ENCODE assay signal across 8 mouse cellular contexts in genomic region chr13:54282149-54282860, GRCm38 (mm10).
DNase-seq lines count a peak whose midpoint lies in the region; ATAC-seq and TF ChIP-seq lines count a peak whose summit lies in the region.

No protein-coding gene starts in this region.

- no peak overlapping the region for H3K27ac ChIP-seq in heart, embryonic 10.5 days
- H3K27ac ChIP-seq in heart, adult 2 months: no peak overlapping the region
- peak overlapping the region; percentile 68 for H3K27ac ChIP-seq in forebrain, embryonic 10.5 days
- no peak overlapping the region for H3K27ac ChIP-seq in limb, embryonic 15.5 days

- no peaks in the 10 kb centered on the region for H3K79me2 ChIP-seq in heart, adult 2 months (replicated peaks; ENCODE audit: control insufficient read depth, insufficient read depth, low read length)

- no peak for TF ChIP-seq CTCF in heart, adult 2 months (IDR thresholded peaks at IDR 0.05)

- H3K27me3 ChIP-seq in heart, embryonic 10.5 days (ENCODE audit: insufficient read depth, poor library complexity, severe bottlenecking): peaks cover 38% of the 10 kb centered on the region
- H3K27me3 ChIP-seq in heart, adult 2 months (ENCODE audit: control insufficient read depth, insufficient read depth, low read length): no peaks in the 10 kb centered on the region
- peaks cover 43% of the 10 kb centered on the region for H3K27me3 ChIP-seq in forebrain, embryonic 10.5 days (ENCODE audit: poor library complexity, severe bottlenecking)
- peaks cover 12% of the 10 kb centered on the region; the same call in 1 of the 2 replicates for H3K27me3 ChIP-seq in limb, embryonic 15.5 days

- H3K9me3 ChIP-seq in heart, embryonic 10.5 days: no peaks in the 10 kb centered on the region
- H3K9me3 ChIP-seq in forebrain, embryonic 10.5 days: no peaks in the 10 kb centered on the region; the same call in 1 of the 2 replicates
- H3K9me3 ChIP-seq in limb, embryonic 15.5 days: no peaks in the 10 kb centered on the region

- no peak for DNase-seq in heart, embryonic 10.5 days (ENCODE audit: low spot score)
- no peak for DNase-seq in heart, adult 2 months
- DNase-seq in MN1 (ENCODE audit: low spot score): peak; percentile 18
- DNase-seq in forebrain, embryonic 10.5 days (ENCODE audit: extremely low spot score, low spot score): peak; percentile 30
- DNase-seq in urinary bladder, adult 2 months (ENCODE audit: low spot score): no peak
- no peak for DNase-seq in left cerebral cortex, postnatal 4 days
- DNase-seq in kidney, adult 9 months: no peak

- H3K4me1 ChIP-seq in heart, embryonic 10.5 days: peaks cover 10% of the 10 kb centered on the region
- peaks cover 4% of the 10 kb centered on the region for H3K4me1 ChIP-seq in heart, adult 2 months (ENCODE audit: control insufficient read depth, insufficient read depth, low read length)
- peaks cover 20% of the 10 kb centered on the region for H3K4me1 ChIP-seq in forebrain, embryonic 10.5 days
- peaks cover 6% of the 10 kb centered on the region for H3K4me1 ChIP-seq in limb, embryonic 15.5 days

- no peak for ATAC-seq in limb, embryonic 15.5 days (ENCODE audit: insufficient number of reproducible peaks, low FRiP score, low TSS enrichment, low read depth)

- 18% methylated on average over 17 of the region's 17 CpGs for WGBS in heart, embryonic 10.5 days
- WGBS in heart, adult 2 months: 17% methylated on average over 17 of the region's 17 CpGs
- 16% methylated on average over 17 of the region's 17 CpGs for WGBS in forebrain, embryonic 10.5 days
- 14% methylated on average over 17 of the region's 17 CpGs for WGBS in limb, embryonic 15.5 days

- no peak overlapping the region for H3K9ac ChIP-seq in heart, adult 2 months (ENCODE audit: low read depth, low read length)
- no peak overlapping the region for H3K9ac ChIP-seq in limb, embryonic 15.5 days

- TF ChIP-seq EP300 in heart, adult 2 months (IDR thresholded peaks at IDR 0.05; ENCODE audit: insufficient read depth, low read depth, low read length): no peak

- TF ChIP-seq POLR2A in heart, adult 2 months (IDR thresholded peaks at IDR 0.05; ENCODE audit: insufficient read depth, low read depth, low read length): no peak

- intact Hi-C loops in heart, adult 2 months (cut with DNase I): no loop called here
- intact Hi-C loops in left cerebral cortex, postnatal 4 days (cut with DNase I): no loop called here

- peak overlapping the region; percentile 47 for H3K4me3 ChIP-seq in heart, embryonic 10.5 days
- H3K4me3 ChIP-seq in heart, adult 2 months: no peak overlapping the region
- H3K4me3 ChIP-seq in forebrain, embryonic 10.5 days: peak overlapping the region; percentile 41
- H3K4me3 ChIP-seq in limb, embryonic 15.5 days: no peak overlapping the region

- peak overlapping the region; percentile 38 for H3K4me2 ChIP-seq in limb, embryonic 15.5 days

- H3K36me3 ChIP-seq in heart, embryonic 10.5 days: no peaks in the 10 kb centered on the region
- H3K36me3 ChIP-seq in heart, adult 2 months (ENCODE audit: control insufficient read depth, insufficient read depth, low read length): no peaks in the 10 kb centered on the region
- H3K36me3 ChIP-seq in forebrain, embryonic 10.5 days (replicated peaks): no peaks in the 10 kb centered on the region
- H3K36me3 ChIP-seq in limb, embryonic 15.5 days: no peaks in the 10 kb centered on the region

Comparison
In these comparisons a context has a peak if more than half of its experiments do, and no peak if none do; other contexts are left out.
1. H3K4me3 ChIP-seq: peak in heart, embryonic 10.5 days (single experiment) and forebrain, embryonic 10.5 days (single experiment); none in heart, adult 2 months (single experiment) and limb, embryonic 15.5 days (single experiment).
2. DNase-seq: peak in MN1 (single experiment) and forebrain, embryonic 10.5 days (single experiment); none in heart, embryonic 10.5 days (single experiment), heart, adult 2 months (0 of 2), urinary bladder, adult 2 months (single experiment), left cerebral cortex, postnatal 4 days (single experiment) and kidney, adult 9 months (single experiment).